Mouse (Mus musculus) limb, embryonic 11.5 days (tissue): Measurements from ENCODE around the gene Klrb1c. TPM values are rescaled to one million over a fixed set of nuclear protein-coding genes. Genes with fewer than 3 reads are reported as not detected.
"Not testable (repeated sequence)": the region's sequence is repeated elsewhere in the genome, so short reads cannot be mapped to it uniquely, and the experiment has no call there.

Experiments
- ATAC-seq: fragments of 200-750 bp; cut with Nextera tagmentation; 2 replicates; pipeline ENCODE4 v1.8.0; 2017; ENCODE audit warnings: low read depth; ENCODE audit not compliant: insufficient number of reproducible peaks, low FRiP score, low TSS enrichment
- DNase-seq: peaks from one replicate; pipeline ENCODE4 v3.0.0-alpha.2; 2015; ENCODE audit warnings: low spot score
- H3K27ac ChIP-seq: fragments of 300-500 bp; sonication (generic); replicated peaks from 2 replicates; pipeline ENCODE4 v1.5.1; 2014; ENCODE audit warnings: low read depth, mild to moderate bottlenecking, low read length
- H3K27me3 ChIP-seq: fragments of 300-500 bp; sonication (generic); 2 replicates; pipeline ENCODE4 v1.6.1; 2014; ENCODE audit warnings: mild to moderate bottlenecking, low read length, mixed read lengths; ENCODE audit not compliant: control insufficient read depth, insufficient read depth
- H3K36me3 ChIP-seq: fragments of 300-500 bp; sonication (generic); 2 replicates; pipeline ENCODE4 v1.6.1; 2014; ENCODE audit warnings: mild to moderate bottlenecking, low read length, moderate library complexity, mixed read lengths; ENCODE audit not compliant: control insufficient read depth, insufficient read depth
- H3K4me1 ChIP-seq: fragments of 300-500 bp; sonication (generic); 2 replicates; pipeline ENCODE4 v1.6.1; 2014; ENCODE audit warnings: low read length, mixed read lengths; ENCODE audit not compliant: control insufficient read depth, insufficient read depth
- H3K4me2 ChIP-seq: fragments of 300-500 bp; sonication (generic); 2 replicates; pipeline ENCODE4 v1.6.1; 2014; ENCODE audit warnings: low read depth, mild to moderate bottlenecking, moderate library complexity; ENCODE audit not compliant: severe bottlenecking
- H3K4me3 ChIP-seq: fragments of 300-500 bp; sonication (generic); 2 replicates; pipeline ENCODE4 v1.5.1; 2014; ENCODE audit warnings: low read depth, low read length
- H3K9ac ChIP-seq: fragments of 300-500 bp; sonication (generic); 2 replicates; pipeline ENCODE4 v1.6.1; 2014; ENCODE audit warnings: mild to moderate bottlenecking, low read length
- H3K9me3 ChIP-seq: fragments of 300-500 bp; sonication (generic); 2 replicates; pipeline ENCODE4 v1.6.1; 2016; ENCODE audit warnings: low read length; ENCODE audit not compliant: control insufficient read depth
- WGBS: fragments of 180-500 bp; shearing (Covaris S2); extraction: QIAGEN DNeasy Blood & Tissue Kit; methylation state at CpG from one replicate; pipeline ENCODE4 v1.1.7; 2014; 5-methylcytosine and 5-hydroxymethylcytosine counted together
- polyA plus RNA-seq: library from polyadenylated mRNA; unstranded; fragments of >200 nt; fragmentation: Nextera tagmentation; extraction: Ambion mirVana; gene quantifications from 2 replicates; pipeline ENCODE4 v1.2.1, GENCODE M21; 2014

Gene Klrb1c
- polyA plus RNA-seq, 1 experiment from 2014 or later, result not detected

- no peak for DNase-seq
- H3K27me3 ChIP-seq, result no peaks in the 10 kb centered on the region
- 89% methylated on average over 6 of the region's 6 CpGs for WGBS
- H3K4me3 ChIP-seq, result no peak within 1 kb of the TSS
- no peaks in the 10 kb centered on the region for H3K4me1 ChIP-seq
- no peak for ATAC-seq
- no peaks in the 10 kb centered on the region for H3K9me3 ChIP-seq
- H3K27ac ChIP-seq, result no peak within 1 kb of the TSS
- no peaks in the 10 kb centered on the region for H3K36me3 ChIP-seq
- H3K4me2 ChIP-seq, result no peak within 1 kb of the TSS
- H3K9ac ChIP-seq, result no peak within 1 kb of the TSS
Observed at GRCm38 (mm10) chr6:128826132-128826531, 37.1 kb upstream of the Klrb1c start, which contains the start of the genes Gm44511 and Klrb1b. Gene Gm44511, minus strand, starts transcription at chr6:128826315. Gene Klrb1b, minus strand, starts transcription at chr6:128826331.

GRCm38 (mm10) chr6:128818083-128818802, 29.2 kb upstream of the Klrb1c start:
- DNase-seq (no peak), ATAC-seq (no peak)
- Histone ChIP-seq H3K27me3 (no peaks in the 10 kb centered on the region), H3K36me3 (no peaks in the 10 kb centered on the region), H3K4me3 (no peak overlapping the region), H3K4me2 (no peak overlapping the region), H3K9me3 (no peaks in the 10 kb centered on the region), H3K4me1 (no peaks in the 10 kb centered on the region), H3K9ac (no peak overlapping the region), H3K27ac (no peak overlapping the region)
- WGBS, result 81% methylated on average over 4 of the region's 4 CpGs

GRCm38 (mm10) chr6:128808532-128808931, 19.5 kb upstream of the Klrb1c start:
- WGBS, result 85% methylated on average over 5 of the region's 5 CpGs
- no peak for DNase-seq

GRCm38 (mm10) chr6:128807021-128807420, 18.0 kb upstream of the Klrb1c start:
- no peak for DNase-seq
- H3K9me3 ChIP-seq, result no peaks in the 10 kb centered on the region
- 77% methylated on average over 3 of the region's 3 CpGs for WGBS

More at GRCm38 (mm10) chr6:128808532-128808931, 19.5 kb upstream of the Klrb1c start:
- Histone ChIP-seq H3K4me3 (no peak overlapping the region), H3K27me3 (no peaks in the 10 kb centered on the region), H3K4me1 (no peaks in the 10 kb centered on the region), H3K36me3 (no peaks in the 10 kb centered on the region), H3K9ac (no peak overlapping the region), H3K4me2 (no peak overlapping the region), H3K27ac (no peak overlapping the region), H3K9me3 (no peaks in the 10 kb centered on the region)
- ATAC-seq, result no peak

GRCm38 (mm10) chr6:128804823-128805640, 16.0 kb upstream of the Klrb1c start:
- H3K4me3 ChIP-seq, H3K27me3 ChIP-seq, H3K9ac ChIP-seq, H3K36me3 ChIP-seq, H3K9me3 ChIP-seq, ATAC-seq, H3K4me2 ChIP-seq, H3K4me1 ChIP-seq, H3K27ac ChIP-seq: not testable (repeated sequence)
- 67% methylated on average over 7 of the region's 7 CpGs for WGBS
- DNase-seq, result peak; percentile 62

More at GRCm38 (mm10) chr6:128807021-128807420, 18.0 kb upstream of the Klrb1c start:
- H3K4me2 ChIP-seq, result no peak overlapping the region
- H3K36me3 ChIP-seq, result no peaks in the 10 kb centered on the region
- ATAC-seq, result no peak
- H3K4me1 ChIP-seq, result no peaks in the 10 kb centered on the region
- H3K27ac ChIP-seq, result no peak overlapping the region
- no peak overlapping the region for H3K4me3 ChIP-seq
- no peaks in the 10 kb centered on the region for H3K27me3 ChIP-seq
- H3K9ac ChIP-seq, result no peak overlapping the region

- Histone ChIP-seq H3K9me3 (no peaks in the 10 kb centered on the region), H3K36me3 (no peaks in the 10 kb centered on the region), H3K4me3 (peak overlapping the region; percentile 28), H3K9ac (no peak overlapping the region), H3K4me1 (no peaks in the 10 kb centered on the region), H3K27ac (no peak overlapping the region), H3K4me2 (peak overlapping the region; percentile 47), H3K27me3 (no peaks in the 10 kb centered on the region)
- peak; percentile 100 for DNase-seq
- peak; percentile 94 for ATAC-seq
- WGBS, result 8% methylated on average over 26 of the region's 26 CpGs
Observed at GRCm38 (mm10) chr6:128802999-128803857, 14.2 kb upstream of the Klrb1c start.

- peak overlapping the region; percentile 48 for H3K9ac ChIP-seq
- H3K4me1 ChIP-seq, result no peaks in the 10 kb centered on the region
- H3K36me3 ChIP-seq, result no peaks in the 10 kb centered on the region
- H3K4me2 ChIP-seq, result peak overlapping the region; percentile 47
- ATAC-seq (peak; percentile 38), DNase-seq (no peak)
- no peak overlapping the region for H3K27ac ChIP-seq
- WGBS, result 14% methylated on average over 10 of the region's 10 CpGs
- no peaks in the 10 kb centered on the region for H3K9me3 ChIP-seq
- no peaks in the 10 kb centered on the region for H3K27me3 ChIP-seq
- peak overlapping the region; percentile 28 for H3K4me3 ChIP-seq
Observed at GRCm38 (mm10) chr6:128802557-128802956, 13.5 kb upstream of the Klrb1c start.

- not testable (repeated sequence) for H3K27me3 ChIP-seq, H3K4me2 ChIP-seq, H3K27ac ChIP-seq, DNase-seq, ATAC-seq, H3K9ac ChIP-seq, H3K9me3 ChIP-seq, H3K4me3 ChIP-seq, H3K4me1 ChIP-seq, H3K36me3 ChIP-seq
- 81% methylated on average over 5 of the region's 5 CpGs for WGBS
Observed at GRCm38 (mm10) chr6:128800696-128801095, 11.7 kb upstream of the Klrb1c start.
